Mouse (Mus musculus) stomach, embryonic 14.5 days (tissue): ENCODE results near the gene Gm45021. TPM values are rescaled to one million over a fixed set of nuclear protein-coding genes. Genes with fewer than 3 reads are reported as not detected.
"Not testable (repeated sequence)": the region's sequence is repeated elsewhere in the genome, so short reads cannot be mapped to it uniquely, and the experiment has no call there.

ENCODE experiments used
- ATAC-seq: fragments of 200-750 bp; cut with Nextera tagmentation; 2 replicates; pipeline ENCODE4 v1.8.0; 2017; ENCODE audit warnings: low read depth, moderate TSS enrichment; ENCODE audit not compliant: insufficient number of reproducible peaks, insufficient read depth, low FRiP score
- H3K27ac ChIP-seq: fragments of 300-500 bp; sonication (generic); 2 replicates; pipeline ENCODE4 v1.5.1; 2014; ENCODE audit warnings: mild to moderate bottlenecking, low read length, moderate library complexity, mixed read lengths
- H3K27me3 ChIP-seq: fragments of 300-500 bp; sonication (generic); 2 replicates; pipeline ENCODE4 v1.6.1; 2014; ENCODE audit warnings: low read length, control low read depth, mixed read lengths; ENCODE audit not compliant: control insufficient read depth, insufficient read depth
- H3K36me3 ChIP-seq: fragments of 300-500 bp; sonication (generic); 2 replicates; pipeline ENCODE4 v1.6.1; 2014; ENCODE audit warnings: mild to moderate bottlenecking, control low read depth, low read length, moderate library complexity, mixed read lengths; ENCODE audit not compliant: control insufficient read depth, insufficient read depth
- H3K4me1 ChIP-seq: fragments of 300-500 bp; sonication (generic); 2 replicates; pipeline ENCODE4 v1.6.1; 2014; ENCODE audit warnings: low read length, control low read depth, mixed read lengths; ENCODE audit not compliant: control insufficient read depth, insufficient read depth
- H3K4me2 ChIP-seq: fragments of 300-500 bp; sonication (generic); replicated peaks from 2 replicates; pipeline ENCODE4 v1.6.1; 2014; ENCODE audit warnings: low read depth, low read length, control low read depth
- H3K4me3 ChIP-seq: fragments of 300-500 bp; sonication (generic); 2 replicates; pipeline ENCODE4 v1.5.1; 2014; ENCODE audit warnings: low read depth, low read length, control low read depth
- H3K9ac ChIP-seq: fragments of 300-500 bp; sonication (generic); replicated peaks from 2 replicates; pipeline ENCODE4 v1.6.1; 2014; ENCODE audit warnings: low read depth, mild to moderate bottlenecking, control low read depth, low read length, moderate library complexity, mixed read lengths
- H3K9me3 ChIP-seq: fragments of 300-500 bp; sonication (generic); 2 replicates; pipeline ENCODE4 v1.6.1; 2016; ENCODE audit warnings: low read depth, low read length, control low read depth; ENCODE audit not compliant: control insufficient read depth
- WGBS: fragments of 180-500 bp; shearing (Covaris S2); extraction: QIAGEN DNeasy Blood & Tissue Kit; methylation state at CpG from one replicate; pipeline ENCODE4 v1.1.7; 2014; 5-methylcytosine and 5-hydroxymethylcytosine counted together
- polyA plus RNA-seq: library from polyadenylated mRNA; unstranded; fragments of >200 nt; fragmentation: Nextera tagmentation; extraction: Ambion mirVana; gene quantifications from 2 replicates; pipeline ENCODE4 v1.2.1, GENCODE M21; 2014

Gm45021 gene
- polyA plus RNA-seq, 1 experiment from 2014 or later, result not detected

- 88% methylated on average over 4 of the region's 4 CpGs for WGBS
- no peak for ATAC-seq
Measured at GRCm38 (mm10) chr6:48613464-48613863, 24.1 kb downstream of the Gm45021 start.

DNA sequence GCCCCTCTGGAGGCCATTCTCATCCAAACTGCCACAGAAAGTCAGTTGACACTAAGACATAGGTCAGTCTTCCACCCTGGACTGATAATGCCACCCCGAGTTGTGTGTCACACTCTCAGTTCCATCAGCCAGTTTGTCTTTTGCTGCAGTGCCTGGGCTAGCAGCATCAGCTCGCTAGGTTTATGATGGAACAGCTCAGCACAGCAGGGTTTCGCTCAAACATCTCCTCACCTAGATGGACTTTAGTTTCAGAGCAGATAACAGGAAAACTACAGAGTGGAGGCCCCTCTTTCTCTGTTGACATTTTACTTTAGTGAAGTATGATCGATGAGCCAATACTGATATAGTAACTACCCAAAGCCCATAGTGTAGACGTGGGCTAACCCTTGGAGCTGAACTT, 25.3 kb downstream of the Gm45021 start:
- Histone ChIP-seq H3K9ac (no peak overlapping the region), H3K27ac (no peak overlapping the region), H3K4me3 (no peak overlapping the region), H3K27me3 (no peaks in the 10 kb centered on the region), H3K4me2 (no peak overlapping the region), H3K9me3 (no peaks in the 10 kb centered on the region), H3K36me3 (peaks cover 2% of the 10 kb centered on the region; the same call in 1 of the 2 replicates), H3K4me1 (0 out of 2 replicates have a peak, but pooled peaks cover 4% of the 10 kb centered on the region)
- 90% methylated on average over 5 of the region's 5 CpGs for WGBS
- no peak for ATAC-seq

More at GRCm38 (mm10) chr6:48613464-48613863, 24.1 kb downstream of the Gm45021 start:
- H3K4me3 ChIP-seq, result no peak overlapping the region
- 0 out of 2 replicates have a peak, but pooled peaks cover 4% of the 10 kb centered on the region for H3K4me1 ChIP-seq
- H3K27ac ChIP-seq, result no peak overlapping the region
- no peak overlapping the region for H3K4me2 ChIP-seq
- no peak overlapping the region for H3K9ac ChIP-seq
- H3K9me3 ChIP-seq, result no peaks in the 10 kb centered on the region
- no peaks in the 10 kb centered on the region for H3K27me3 ChIP-seq
- H3K36me3 ChIP-seq, result no peaks in the 10 kb centered on the region; the same call in 1 of the 2 replicates

GRCm38 (mm10) chr6:48620031-48620430, 30.6 kb downstream of the Gm45021 start:
- no peaks in the 10 kb centered on the region for H3K27me3 ChIP-seq
- H3K36me3 ChIP-seq, result peaks cover 12% of the 10 kb centered on the region
- H3K4me2 ChIP-seq, result no peak overlapping the region
- WGBS, result 95% methylated on average over 30 of the region's 30 CpGs
- no peak for ATAC-seq
- no peak overlapping the region for H3K27ac ChIP-seq
- no peaks in the 10 kb centered on the region for H3K9me3 ChIP-seq
- H3K4me1 ChIP-seq, result no peaks in the 10 kb centered on the region
- H3K9ac ChIP-seq, result no peak overlapping the region
- no peak overlapping the region for H3K4me3 ChIP-seq

- H3K9ac ChIP-seq, H3K27ac ChIP-seq, H3K4me2 ChIP-seq, H3K4me1 ChIP-seq, H3K9me3 ChIP-seq, ATAC-seq, H3K4me3 ChIP-seq, H3K27me3 ChIP-seq: not testable (repeated sequence)
- peaks cover 12% of the 10 kb centered on the region for H3K36me3 ChIP-seq
- WGBS, result 86% methylated on average over 8 of the region's 8 CpGs
Measured at GRCm38 (mm10) chr6:48622186-48622843, 32.9 kb downstream of the Gm45021 start.

- H3K27ac ChIP-seq, result no peak overlapping the region
- H3K4me3 ChIP-seq, result no peak overlapping the region
- 40% methylated on average over 1 of the region's 1 CpGs for WGBS
- no peaks in the 10 kb centered on the region for H3K4me1 ChIP-seq
- no peak overlapping the region for H3K9ac ChIP-seq
- no peak for ATAC-seq
- no peak overlapping the region for H3K4me2 ChIP-seq
- H3K27me3 ChIP-seq, result peaks cover 8% of the 10 kb centered on the region; the same call in 1 of the 2 replicates
- H3K36me3 ChIP-seq, result peaks cover 12% of the 10 kb centered on the region
- no peaks in the 10 kb centered on the region for H3K9me3 ChIP-seq
Measured at GRCm38 (mm10) chr6:48623460-48623859, 34.0 kb downstream of the Gm45021 start.

GRCm38 (mm10) chr6:48626464-48626863, 37.1 kb downstream of the Gm45021 start, which contains the start of gene AI854703:
Gene AI854703, plus strand, starts transcription at chr6:48626764.
- no peaks in the 10 kb centered on the region for H3K9me3 ChIP-seq
- no peaks in the 10 kb centered on the region for H3K36me3 ChIP-seq
- H3K27ac ChIP-seq, result no peak within 1 kb of the TSS
- ATAC-seq, result no peak
- 36% methylated on average over 8 of the region's 8 CpGs for WGBS
- peak within 1 kb of the TSS; percentile 22; the same call in 1 of the 2 replicates for H3K9ac ChIP-seq
- H3K4me3 ChIP-seq, result peak within 1 kb of the TSS; percentile 39
- 0 out of 2 replicates have a peak, but pooled peaks cover 4% of the 10 kb centered on the region for H3K4me1 ChIP-seq
- peak within 1 kb of the TSS; percentile 73 for H3K4me2 ChIP-seq
- peaks cover 21% of the 10 kb centered on the region; the same call in 1 of the 2 replicates for H3K27me3 ChIP-seq

- no peaks in the 10 kb centered on the region for H3K9me3 ChIP-seq
- peak overlapping the region; percentile 22; the same call in 1 of the 2 replicates for H3K9ac ChIP-seq
- WGBS, result 2% methylated on average over 32 of the region's 32 CpGs
- peak overlapping the region; percentile 39 for H3K4me3 ChIP-seq
- ATAC-seq, result no peak
- peaks cover 21% of the 10 kb centered on the region; the same call in 1 of the 2 replicates for H3K27me3 ChIP-seq
- H3K36me3 ChIP-seq, result no peaks in the 10 kb centered on the region
- H3K27ac ChIP-seq, result no peak overlapping the region
- H3K4me2 ChIP-seq, result peak overlapping the region; percentile 73
- 0 out of 2 replicates have a peak, but pooled peaks cover 4% of the 10 kb centered on the region for H3K4me1 ChIP-seq
Measured at GRCm38 (mm10) chr6:48626984-48627383, 37.6 kb downstream of the Gm45021 start.

- Histone ChIP-seq H3K9ac (no peak overlapping the region), H3K4me2 (peak overlapping the region; percentile 73), H3K4me1 (0 out of 2 replicates have a peak, but pooled peaks cover 4% of the 10 kb centered on the region), H3K4me3 (peak overlapping the region; percentile 39), H3K27me3 (peaks cover 21% of the 10 kb centered on the region; the same call in 1 of the 2 replicates), H3K9me3 (no peaks in the 10 kb centered on the region), H3K27ac (no peak overlapping the region), H3K36me3 (no peaks in the 10 kb centered on the region)
- 6% methylated on average over 7 of the region's 7 CpGs for WGBS
- no peak for ATAC-seq
Measured at GRCm38 (mm10) chr6:48627511-48627924, 38.1 kb downstream of the Gm45021 start.
